Mouse (Mus musculus): ENCODE measurements around the gene Bex4.

DNA sequence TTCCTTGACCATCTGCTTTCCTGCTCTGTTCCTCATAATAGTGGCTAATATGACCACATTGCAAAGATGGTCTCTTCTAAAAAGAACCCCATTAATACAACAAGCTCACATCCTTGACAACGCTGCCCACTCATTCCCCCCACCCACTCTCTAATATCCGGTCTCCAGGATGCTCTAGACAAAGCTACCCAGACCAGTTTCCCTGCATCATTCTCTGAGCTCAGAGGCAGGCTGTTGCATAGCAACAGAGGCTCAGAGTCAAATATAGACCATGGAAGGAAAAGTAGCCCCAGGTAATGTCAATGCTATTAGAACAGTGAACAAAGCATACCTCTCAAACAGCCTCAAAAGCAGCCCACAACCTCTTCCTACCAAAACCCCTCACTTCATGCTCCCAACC, 44.4 kb upstream of the Bex4 start:
- no peak for TF ChIP-seq POLR2A (IDR thresholded peaks at IDR 0.05; ENCODE audit: extremely low read depth, insufficient read depth, low read length)
- TF ChIP-seq CTCF (IDR thresholded peaks at IDR 0.05; ENCODE audit: extremely low read depth, insufficient read depth, low read length) = no peak

Data from cortical plate, adult 2 months (tissue).